In the genomic region with DNA sequence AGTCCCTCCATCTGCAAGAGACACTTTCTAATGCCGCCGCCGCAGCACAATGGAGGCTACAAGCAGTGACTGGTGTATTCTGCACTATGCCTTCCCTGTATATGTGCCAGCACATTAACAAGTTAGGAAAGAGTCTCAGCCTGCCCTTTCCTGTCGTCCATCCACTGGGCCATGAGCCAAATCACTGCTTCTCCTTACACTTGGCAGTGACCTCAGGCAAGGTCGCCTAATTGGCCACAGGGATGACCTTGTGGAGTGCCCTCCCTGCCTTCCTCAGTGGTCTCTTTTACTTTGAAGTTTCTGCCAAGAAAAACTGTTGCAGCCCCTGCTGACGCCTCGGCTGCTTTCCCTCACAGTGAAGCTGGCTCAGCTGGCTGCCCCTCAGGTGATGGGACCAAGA, we compare ENCODE assay signal across 19 mouse cellular contexts. TPM values are rescaled to one million over a fixed set of nuclear protein-coding genes. Genes with fewer than 3 reads are reported as not detected.
DNase-seq lines count a peak whose midpoint lies in the region; ATAC-seq and TF ChIP-seq lines count a peak whose summit lies in the region.
"Had no signal": no experiment of that assay in that cellular context is flagged by ENCODE, and none has a peak within 500 bp of the region (broad histone marks: within the 10 kb centered on the region; RNA-seq: fewer than 3 reads in every experiment).

No protein-coding gene starts in this region.

- peak; percentile 28; the same call in 1 of the 2 replicates for ATAC-seq in heart, postnatal 0 days (ENCODE audit: insufficient read depth, low read depth)
- ATAC-seq in lung, embryonic 15.5 days (ENCODE audit: borderline replicate concordance, extremely low read depth, low FRiP score, low TSS enrichment): no peak
- ATAC-seq in stomach, embryonic 14.5 days (ENCODE audit: insufficient number of reproducible peaks, insufficient read depth, low FRiP score, low read depth): no peak
- ATAC-seq in megakaryocyte progenitor cell, adult 5-6 weeks (replicated peaks; ENCODE audit: poor library complexity): no peak

- H3K9ac ChIP-seq in heart, postnatal 0 days (replicated peaks; ENCODE audit: low read depth, low read length): no peak overlapping the region
- no peak overlapping the region for H3K9ac ChIP-seq in lung, embryonic 15.5 days
- H3K9ac ChIP-seq in stomach, embryonic 14.5 days (replicated peaks; ENCODE audit: low read depth, low read length): no peak overlapping the region
- H3K9ac ChIP-seq: neural tube, embryonic 12.5 days had no signal

- H3K27ac ChIP-seq in heart, postnatal 0 days (ENCODE audit: low read depth): no peak overlapping the region
- H3K27ac ChIP-seq in lung, embryonic 15.5 days: peak overlapping the region; percentile 59; the same call in 1 of the 2 replicates
- peak overlapping the region; percentile 34 for H3K27ac ChIP-seq in stomach, embryonic 14.5 days (ENCODE audit: low read length)
- H3K27ac ChIP-seq: midbrain, embryonic 10.5 days; neural tube, embryonic 12.5 days had no signal

- H3K27me3 ChIP-seq in heart, postnatal 0 days (ENCODE audit: control insufficient read depth, insufficient read depth, low read length): no peaks in the 10 kb centered on the region
- no peaks in the 10 kb centered on the region for H3K27me3 ChIP-seq in lung, embryonic 15.5 days
- H3K27me3 ChIP-seq in stomach, embryonic 14.5 days (ENCODE audit: control insufficient read depth, insufficient read depth, low read length): no peaks in the 10 kb centered on the region
- H3K27me3 ChIP-seq: neural tube, embryonic 12.5 days had no signal

- DNase-seq in adrenal gland, adult (ENCODE audit: inconsistent age in 2 of 2, low spot score in 1 of 2): peak; percentile 63 to 86
- no peak for DNase-seq in adrenal gland, adult 18-20 months (ENCODE audit: low spot score in 2 of 2)
- DNase-seq in heart, postnatal 0 days (ENCODE audit: low spot score): no peak
- no peak for DNase-seq in heart, adult 11 months
- DNase-seq in lung, postnatal 36 days: no peak
- DNase-seq: cerebellum, adult 11 months had no signal

- no peak overlapping the region for H3K4me3 ChIP-seq in heart, postnatal 0 days (ENCODE audit: low read depth, low read length)
- H3K4me3 ChIP-seq in lung, embryonic 15.5 days: no peak overlapping the region
- H3K4me3 ChIP-seq in stomach, embryonic 14.5 days (ENCODE audit: low read depth, low read length): no peak overlapping the region
- H3K4me3 ChIP-seq: midbrain, embryonic 10.5 days; neural tube, embryonic 12.5 days had no signal

- no peak overlapping the region for H3K4me2 ChIP-seq in heart, postnatal 0 days (ENCODE audit: low read depth, low read length)
- H3K4me2 ChIP-seq in lung, embryonic 15.5 days: peak overlapping the region; percentile 26
- H3K4me2 ChIP-seq in stomach, embryonic 14.5 days (replicated peaks; ENCODE audit: low read depth, low read length): no peak overlapping the region
- H3K4me2 ChIP-seq: neural tube, embryonic 12.5 days had no signal

- H3K4me1 ChIP-seq in heart, postnatal 0 days (ENCODE audit: control insufficient read depth, insufficient read depth): peaks cover 11% of the 10 kb centered on the region
- peaks cover 24% of the 10 kb centered on the region for H3K4me1 ChIP-seq in lung, embryonic 15.5 days
- peaks cover 6% of the 10 kb centered on the region for H3K4me1 ChIP-seq in stomach, embryonic 14.5 days (ENCODE audit: control insufficient read depth, insufficient read depth, low read length)

- no peaks in the 10 kb centered on the region for H3K9me3 ChIP-seq in heart, postnatal 0 days (replicated peaks; ENCODE audit: control insufficient read depth, low read length)
- H3K9me3 ChIP-seq in lung, embryonic 15.5 days: no peaks in the 10 kb centered on the region
- H3K9me3 ChIP-seq in stomach, embryonic 14.5 days (ENCODE audit: control insufficient read depth, low read depth, low read length): no peaks in the 10 kb centered on the region
- H3K9me3 ChIP-seq: midbrain, embryonic 10.5 days; neural tube, embryonic 12.5 days had no signal

- 35% methylated on average over 7 of the region's 7 CpGs for WGBS in heart, postnatal 0 days
- WGBS in lung, embryonic 15.5 days: 41% methylated on average over 7 of the region's 7 CpGs
- WGBS in stomach, embryonic 14.5 days: 53% methylated on average over 7 of the region's 7 CpGs

- TF ChIP-seq CTCF in heart, postnatal 0 days (IDR thresholded peaks at IDR 0.05; ENCODE audit: low read depth): no peak

- TF ChIP-seq EP300 in heart, postnatal 0 days (IDR thresholded peaks at IDR 0.05; ENCODE audit: low read depth): no peak

- no peaks in the 10 kb centered on the region for H3K36me3 ChIP-seq in heart, postnatal 0 days (replicated peaks; ENCODE audit: control insufficient read depth, insufficient read depth, low read length)
- no peaks in the 10 kb centered on the region for H3K36me3 ChIP-seq in lung, embryonic 15.5 days
- H3K36me3 ChIP-seq in stomach, embryonic 14.5 days (ENCODE audit: control insufficient read depth, insufficient read depth, low read length): no peaks in the 10 kb centered on the region
- H3K36me3 ChIP-seq: midbrain, embryonic 10.5 days; neural tube, embryonic 12.5 days had no signal

RNA-seq across cellular contexts. Expression of a gene that starts 37.0 kb away (rescaled TPM):
- total RNA-seq in adrenal gland, adult 18-20 months (2021): 10 to 100 TPM; 41.5 to 44.2 TPM
- 6.8 and 9.0 TPM in 2 replicates for total RNA-seq in heart, postnatal 0 days (2014; rRNA removed; ENCODE audit: low replicate concordance)
- 25.0 and 32.0 TPM in 2 replicates for polyA plus RNA-seq in heart, postnatal 0 days (2015; fragmentation: Nextera tagmentation; extraction: Ambion mirVana)
- polyA plus RNA-seq in lung, embryonic 15.5 days (2015; fragmentation: Nextera tagmentation; extraction: Ambion mirVana): 38.5 and 41.8 TPM in 2 replicates
- 42.4 and 43.5 TPM in 2 replicates for polyA plus RNA-seq in stomach, embryonic 14.5 days (2014; fragmentation: Nextera tagmentation; extraction: Ambion mirVana)
- 83.2 and 83.5 TPM in 2 replicates for total RNA-seq in megakaryocyte progenitor cell, adult 5-6 weeks (2015)
- total RNA-seq in megakaryocyte progenitor cell, adult 5-6 weeks (2017): 32.3 and 42.5 TPM in 2 replicates

RNA-seq across cellular contexts. Expression of a gene that starts 55.8 kb away (rescaled TPM):
- not detected for total RNA-seq in adrenal gland, adult 18-20 months (2021)
- total RNA-seq in heart, postnatal 0 days (2014; rRNA removed; ENCODE audit: low replicate concordance): not detected in 2 replicates
- not detected in 2 replicates for polyA plus RNA-seq in heart, postnatal 0 days (2015; fragmentation: Nextera tagmentation; extraction: Ambion mirVana)
- 4.1 TPM in 1 of 2 replicates, not detected in the other for polyA plus RNA-seq in lung, embryonic 15.5 days (2015; fragmentation: Nextera tagmentation; extraction: Ambion mirVana)
- not detected in 2 replicates for polyA plus RNA-seq in stomach, embryonic 14.5 days (2014; fragmentation: Nextera tagmentation; extraction: Ambion mirVana)
- not detected in 2 replicates for total RNA-seq in megakaryocyte progenitor cell, adult 5-6 weeks (2015)
- not detected in 2 replicates for total RNA-seq in megakaryocyte progenitor cell, adult 5-6 weeks (2017)
- total RNA-seq: ES-E14; granulocyte monocyte progenitor cell, adult 5-6 weeks; left cerebral cortex, adult 8-10 months; liver, adult 2 months had no signal
- polyA plus RNA-seq: embryonic facial prominence, embryonic 11.5 days; frontal cortex, adult 2 months; intestine, postnatal 0 days; liver, adult 2 months; neural tube, embryonic 12.5 days; urinary bladder, adult 2 months had no signal

Comparison
In these comparisons a context has a peak if more than half of its experiments do, and no peak if none do; other contexts are left out.
1. DNase-seq: peak in adrenal gland, adult (2 of 2); none in adrenal gland, adult 18-20 months (0 of 2), heart, postnatal 0 days (single experiment), heart, adult 11 months (single experiment) and lung, postnatal 36 days (single experiment).